Mouse (Mus musculus) E14TG2a.4 (cell line): ENCODE data around the gene Gm15737.

Source experiments
- CTCF ChIP-seq: conservative IDR thresholded peaks from 2 replicates; pipeline ENCODE4 v1.5.1; 2014; ENCODE audit warnings: low read length
- POU5F1 ChIP-seq: IDR thresholded peaks from 2 replicates; pipeline ENCODE4 v1.6.1; 2014; ENCODE audit warnings: low read length, borderline replicate concordance

DNA sequence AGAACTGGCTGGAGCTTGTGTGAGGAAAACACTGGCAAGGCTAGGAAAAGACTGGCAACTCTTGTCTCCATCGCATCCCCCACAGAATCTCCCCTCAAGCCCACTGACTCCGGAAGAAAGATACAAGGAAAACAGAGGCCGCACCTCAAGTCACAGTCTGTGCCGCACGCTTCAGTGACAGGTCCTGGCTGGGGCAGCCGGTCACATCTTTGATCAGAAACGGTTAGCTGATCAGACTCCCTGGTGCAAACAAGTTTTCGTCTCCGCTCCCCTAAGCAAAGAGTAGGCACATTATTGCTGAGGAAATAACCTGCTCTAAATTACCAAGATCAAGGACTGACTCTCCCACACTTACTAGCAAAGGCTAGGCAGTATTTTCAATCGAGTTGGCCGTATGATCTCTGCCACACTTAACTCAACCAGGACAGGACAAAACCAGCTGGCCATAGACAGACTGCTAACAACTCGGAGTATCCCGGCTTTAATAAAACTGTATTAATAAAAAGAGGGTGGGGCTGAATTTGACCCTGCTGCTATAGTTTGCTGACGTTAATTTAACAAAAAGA lies 10.6 kb downstream of the Gm15737 start:
- TF ChIP-seq CTCF: no peak
- TF ChIP-seq POU5F1: no peak
